In genomic region chr1:181893721-181894120, GRCm38 (mm10) we compare ENCODE assay signal across 13 mouse cellular contexts. TPM values are rescaled to one million over a fixed set of nuclear protein-coding genes. Genes with fewer than 3 reads are reported as not detected.
DNase-seq lines count a peak whose midpoint lies in the region; ATAC-seq and TF ChIP-seq lines count a peak whose summit lies in the region.
"Had no signal": no experiment of that assay in that cellular context is flagged by ENCODE, and none has a peak within 500 bp of the region (broad histone marks: within the 10 kb centered on the region; RNA-seq: fewer than 3 reads in every experiment).

No protein-coding gene starts in this region.

- H3K27me3 ChIP-seq in midbrain, embryonic 16.5 days (ENCODE audit: control insufficient read depth, insufficient read depth, low read depth, low read length), result no peaks in the 10 kb centered on the region
- H3K27me3 ChIP-seq in midbrain, embryonic 11.5 days (ENCODE audit: control insufficient read depth, insufficient read depth, low read length), result no peaks in the 10 kb centered on the region
- no peaks in the 10 kb centered on the region for H3K27me3 ChIP-seq in stomach, postnatal 0 days (ENCODE audit: control insufficient read depth, insufficient read depth, low read length)
- H3K27me3 ChIP-seq in kidney, embryonic 14.5 days (ENCODE audit: control insufficient read depth, insufficient read depth, low read length), result no peaks in the 10 kb centered on the region
- H3K27me3 ChIP-seq: heart, embryonic 13.5 days; limb, embryonic 13.5 days had no signal

- no peak overlapping the region for H3K27ac ChIP-seq in midbrain, embryonic 16.5 days (ENCODE audit: low read length)
- no peak overlapping the region for H3K27ac ChIP-seq in midbrain, embryonic 11.5 days (ENCODE audit: low read depth, low read length)
- H3K27ac ChIP-seq in left cerebral cortex, adult 2 months, result no peak overlapping the region
- H3K27ac ChIP-seq in stomach, postnatal 0 days (replicated peaks), result no peak overlapping the region
- no peak overlapping the region for H3K27ac ChIP-seq in kidney, embryonic 14.5 days (ENCODE audit: low read depth, low read length)
- H3K27ac ChIP-seq: heart, embryonic 13.5 days; limb, embryonic 13.5 days had no signal

- no peaks in the 10 kb centered on the region for H3K9me3 ChIP-seq in midbrain, embryonic 16.5 days (replicated peaks; ENCODE audit: control insufficient read depth, low read length, poor library complexity, severe bottlenecking)
- no peaks in the 10 kb centered on the region for H3K9me3 ChIP-seq in midbrain, embryonic 11.5 days (ENCODE audit: control insufficient read depth, low read length)
- H3K9me3 ChIP-seq in stomach, postnatal 0 days (ENCODE audit: control insufficient read depth, low read length), result no peaks in the 10 kb centered on the region
- H3K9me3 ChIP-seq in kidney, embryonic 14.5 days (ENCODE audit: control insufficient read depth, low read length), result no peaks in the 10 kb centered on the region
- H3K9me3 ChIP-seq: heart, embryonic 13.5 days; limb, embryonic 13.5 days had no signal

- 0 out of 2 replicates have a peak, but pooled peaks have one; percentile 25 for ATAC-seq in midbrain, embryonic 16.5 days
- no peak for ATAC-seq in midbrain, embryonic 11.5 days (ENCODE audit: low FRiP score)
- ATAC-seq in stomach, postnatal 0 days (ENCODE audit: low FRiP score, low TSS enrichment), result peak; percentile 21; the same call in 1 of the 2 replicates
- no peak for ATAC-seq in kidney, embryonic 14.5 days (ENCODE audit: low FRiP score, low TSS enrichment)
- ATAC-seq: lung, postnatal 0 days had no signal

- H3K4me3 ChIP-seq in midbrain, embryonic 16.5 days (ENCODE audit: low read depth, low read length), result no peak overlapping the region
- H3K4me3 ChIP-seq in midbrain, embryonic 11.5 days (ENCODE audit: low read depth, low read length), result no peak overlapping the region
- H3K4me3 ChIP-seq in left cerebral cortex, adult 2 months, result no peak overlapping the region
- no peak overlapping the region for H3K4me3 ChIP-seq in stomach, postnatal 0 days (ENCODE audit: low read depth, low read length)
- H3K4me3 ChIP-seq in kidney, embryonic 14.5 days (ENCODE audit: low read length), result no peak overlapping the region
- H3K4me3 ChIP-seq: heart, embryonic 13.5 days; limb, embryonic 13.5 days had no signal

- no peaks in the 10 kb centered on the region for H3K36me3 ChIP-seq in midbrain, embryonic 16.5 days (ENCODE audit: control insufficient read depth, insufficient read depth, low read length)
- H3K36me3 ChIP-seq in midbrain, embryonic 11.5 days (ENCODE audit: control insufficient read depth, insufficient read depth, low read length), result no peaks in the 10 kb centered on the region
- H3K36me3 ChIP-seq in stomach, postnatal 0 days (ENCODE audit: control insufficient read depth, insufficient read depth, low read length), result no peaks in the 10 kb centered on the region
- no peaks in the 10 kb centered on the region for H3K36me3 ChIP-seq in kidney, embryonic 14.5 days (ENCODE audit: control insufficient read depth, insufficient read depth, low read length)
- H3K36me3 ChIP-seq: limb, embryonic 13.5 days had no signal

- intact Hi-C loops in left cerebral cortex, adult 2 months (cut with DNase I), result no loop called here

- H3K9ac ChIP-seq in midbrain, embryonic 16.5 days (ENCODE audit: low read depth, low read length), result no peak overlapping the region
- H3K9ac ChIP-seq in midbrain, embryonic 11.5 days (ENCODE audit: low read length), result no peak overlapping the region
- H3K9ac ChIP-seq in stomach, postnatal 0 days (ENCODE audit: low read length), result no peak overlapping the region
- H3K9ac ChIP-seq in kidney, embryonic 14.5 days (ENCODE audit: low read depth, low read length), result no peak overlapping the region
- H3K9ac ChIP-seq: heart, embryonic 13.5 days; limb, embryonic 13.5 days had no signal

- no peak for TF ChIP-seq EP300 in stomach, postnatal 0 days (optimal IDR thresholded peaks at IDR 0.05)

- TF ChIP-seq CTCF in left cerebral cortex, adult 2 months (IDR thresholded peaks at IDR 0.05), result no peak
- no peak for TF ChIP-seq CTCF in stomach, postnatal 0 days (IDR thresholded peaks at IDR 0.05; ENCODE audit: low read depth)

- H3K4me2 ChIP-seq in midbrain, embryonic 16.5 days (ENCODE audit: low read length), result no peak overlapping the region
- no peak overlapping the region for H3K4me2 ChIP-seq in midbrain, embryonic 11.5 days
- no peak overlapping the region for H3K4me2 ChIP-seq in stomach, postnatal 0 days (replicated peaks; ENCODE audit: low read depth)
- H3K4me2 ChIP-seq in kidney, embryonic 14.5 days (replicated peaks; ENCODE audit: low read depth, low read length), result no peak overlapping the region
- H3K4me2 ChIP-seq: heart, embryonic 13.5 days; limb, embryonic 13.5 days had no signal

- DNase-seq in midbrain, embryonic 11.5 days (ENCODE audit: low spot score, missing footprints), result no peak
- DNase-seq in frontal cortex, postnatal 10 days (ENCODE audit: low spot score in 2 of 2), result peak; percentile 48 to 70
- DNase-seq in left cerebral cortex, adult 2 months (ENCODE audit: extremely low spot score in 1 of 2, low spot score in 2 of 2), result peak; percentile 27 to 32
- DNase-seq in stomach, postnatal 0 days (ENCODE audit: low spot score), result no peak
- DNase-seq in spleen, adult 12 weeks (ENCODE audit: low spot score), result no peak
- DNase-seq in adrenal gland, adult 8-10 months, result no peak
- DNase-seq: embryo, embryonic 11 days; kidney, adult 18-20 months had no signal

- 61% methylated on average over 8 of the region's 8 CpGs for WGBS in midbrain, embryonic 16.5 days
- WGBS in midbrain, embryonic 11.5 days, result 84% methylated on average over 8 of the region's 8 CpGs
- WGBS in stomach, postnatal 0 days, result 74% methylated on average over 8 of the region's 8 CpGs
- WGBS in kidney, embryonic 14.5 days, result 85% methylated on average over 8 of the region's 8 CpGs

- no peaks in the 10 kb centered on the region; the same call in 1 of the 2 replicates for H3K4me1 ChIP-seq in midbrain, embryonic 16.5 days (ENCODE audit: control insufficient read depth, insufficient read depth, low read length)
- no peaks in the 10 kb centered on the region for H3K4me1 ChIP-seq in midbrain, embryonic 11.5 days (ENCODE audit: control insufficient read depth, insufficient read depth, low read length)
- H3K4me1 ChIP-seq in stomach, postnatal 0 days (replicated peaks; ENCODE audit: control insufficient read depth, insufficient read depth), result no peaks in the 10 kb centered on the region
- 0 out of 2 replicates have a peak, but pooled peaks cover 3% of the 10 kb centered on the region for H3K4me1 ChIP-seq in kidney, embryonic 14.5 days (ENCODE audit: control insufficient read depth, insufficient read depth, low read length)

RNA-seq across cellular contexts. Expression of gene Lbr, which starts 50.9 kb away (rescaled TPM):
- 27.8 and 30.6 TPM in 2 replicates for polyA plus RNA-seq in midbrain, embryonic 16.5 days (2015; fragmentation: Nextera tagmentation; extraction: Ambion mirVana)
- polyA plus RNA-seq in midbrain, embryonic 11.5 days (2014; fragmentation: Nextera tagmentation; extraction: Ambion mirVana), result 208 and 230 TPM in 2 replicates
- total RNA-seq in left cerebral cortex, adult 2 months (2021), result 10 to 100 TPM; 12.6 to 15.9 TPM
- 46.8 and 49.8 TPM in 2 replicates for polyA plus RNA-seq in stomach, postnatal 0 days (2015; fragmentation: Nextera tagmentation; extraction: Ambion mirVana)
- total RNA-seq in adrenal gland, adult 8-10 months (2022), result 10 to 100 TPM; 15.7 to 23.2 (median 17.6) TPM
- 92.2 and 129 TPM in 2 replicates for polyA plus RNA-seq in kidney, embryonic 14.5 days (2014; fragmentation: Nextera tagmentation; extraction: Ambion mirVana)

Comparison
In these comparisons a context has a peak if more than half of its experiments do, and no peak if none do; other contexts are left out.
1. ATAC-seq: peak in midbrain, embryonic 16.5 days (single experiment) and stomach, postnatal 0 days (single experiment); none in midbrain, embryonic 11.5 days (single experiment) and kidney, embryonic 14.5 days (single experiment).
2. DNase-seq: peak in frontal cortex, postnatal 10 days (2 of 2) and left cerebral cortex, adult 2 months (2 of 2); none in midbrain, embryonic 11.5 days (single experiment), stomach, postnatal 0 days (single experiment), spleen, adult 12 weeks (single experiment) and adrenal gland, adult 8-10 months (single experiment).